Mouse (Mus musculus): Measurements from ENCODE around the gene Wbp4.

GRCm38 (mm10) chr14:79494349-79494748 is 13.0 kb upstream of the Wbp4 start:
- TF ChIP-seq CTCF (IDR thresholded peaks at IDR 0.05; ENCODE audit: low read depth) = no peak
- TF ChIP-seq EP300 (optimal IDR thresholded peaks at IDR 0.05) = no peak
